Mouse (Mus musculus): ENCODE measurements around the gene Taf1. TPM values are rescaled to one million over a fixed set of nuclear protein-coding genes. Genes with fewer than 3 reads are reported as not detected.
"Not testable (repeated sequence)": the region's sequence is repeated elsewhere in the genome, so short reads cannot be mapped to it uniquely, and the experiment has no call there.

Taf1 gene
- total RNA-seq (2014; rRNA removed) (20.0 and 20.7 TPM in 2 replicates), polyA plus RNA-seq (2015; fragmentation: Nextera tagmentation; extraction: Ambion mirVana) (12.5 and 13.4 TPM in 2 replicates)

GRCm38 (mm10) chrX:101532347-101533221, at the start of gene Taf1:
Taf1 (plus strand) TSS chrX:101532734.
- no peaks in the 10 kb centered on the region for H3K4me1 ChIP-seq (ENCODE audit: insufficient read depth, low read length)
- 27% methylated on average over 47 of the region's 47 CpGs for WGBS
- peak within 1 kb of the TSS; percentile 61 for H3K9ac ChIP-seq (replicated peaks; ENCODE audit: low read length)
- no peaks in the 10 kb centered on the region for H3K9me3 ChIP-seq (ENCODE audit: low read length)
- H3K27ac ChIP-seq = peak within 1 kb of the TSS; percentile 79
- H3K27me3 ChIP-seq (ENCODE audit: insufficient read depth, low read length) = no peaks in the 10 kb centered on the region
- H3K4me2 ChIP-seq (ENCODE audit: low read depth, low read length) = peak within 1 kb of the TSS; percentile 57
- DNase-seq (ENCODE audit: low spot score) = peak; percentile 95
- no peaks in the 10 kb centered on the region; the same call in 1 of the 2 replicates for H3K36me3 ChIP-seq (ENCODE audit: insufficient read depth, low read length)
- no peak for TF ChIP-seq CTCF (IDR thresholded peaks at IDR 0.05; ENCODE audit: low read depth)
- H3K4me3 ChIP-seq (ENCODE audit: low read length) = peak within 1 kb of the TSS; percentile 55
- ATAC-seq = peak; percentile 99

DNA sequence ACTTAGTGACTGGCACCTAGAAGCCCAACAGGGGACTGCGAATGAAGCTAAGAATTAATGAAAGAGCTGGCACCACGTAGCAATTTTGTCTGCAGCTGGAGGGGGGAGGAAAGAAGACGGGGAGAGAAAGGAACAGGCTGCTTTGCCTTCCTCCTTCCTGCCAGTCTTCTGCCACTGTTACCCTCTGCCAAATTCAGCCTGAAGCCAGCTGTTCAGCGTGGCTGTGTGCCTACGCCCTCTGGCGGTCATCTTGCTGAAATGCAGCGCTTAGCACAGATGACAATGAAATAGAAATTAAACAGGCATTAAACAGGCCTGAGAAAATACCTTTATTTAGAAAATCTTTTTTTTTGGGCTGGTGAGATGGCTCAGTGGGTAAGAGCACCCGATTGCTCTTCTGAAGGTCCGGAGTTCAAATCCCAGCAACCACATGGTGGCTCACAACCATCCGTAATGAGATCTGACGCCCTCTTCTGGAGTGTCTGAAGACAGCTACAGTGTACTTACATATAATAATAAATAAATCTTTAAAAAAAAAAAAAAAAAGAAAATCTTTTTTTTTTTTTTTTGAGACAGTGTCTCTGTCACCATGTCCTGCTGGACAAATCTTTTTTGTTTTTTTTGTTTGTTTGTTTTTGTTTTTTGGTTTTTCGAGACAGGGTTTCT, 45.9 kb upstream of the Taf1 start:
- peak; percentile 74 for DNase-seq (ENCODE audit: low spot score)
- WGBS = 28% methylated on average over 10 of the region's 12 CpGs
- H3K36me3 ChIP-seq (ENCODE audit: insufficient read depth, low read length); H3K4me1 ChIP-seq (ENCODE audit: insufficient read depth, low read length); H3K4me2 ChIP-seq (ENCODE audit: low read depth, low read length); H3K9me3 ChIP-seq (ENCODE audit: low read length); H3K4me3 ChIP-seq (ENCODE audit: low read length); H3K27me3 ChIP-seq (ENCODE audit: insufficient read depth, low read length); H3K9ac ChIP-seq (replicated peaks; ENCODE audit: low read length); H3K27ac ChIP-seq: not testable (repeated sequence)
- peak; percentile 81 for TF ChIP-seq CTCF (IDR thresholded peaks at IDR 0.05; ENCODE audit: low read depth)
- peak; percentile 83 for ATAC-seq

DNA sequence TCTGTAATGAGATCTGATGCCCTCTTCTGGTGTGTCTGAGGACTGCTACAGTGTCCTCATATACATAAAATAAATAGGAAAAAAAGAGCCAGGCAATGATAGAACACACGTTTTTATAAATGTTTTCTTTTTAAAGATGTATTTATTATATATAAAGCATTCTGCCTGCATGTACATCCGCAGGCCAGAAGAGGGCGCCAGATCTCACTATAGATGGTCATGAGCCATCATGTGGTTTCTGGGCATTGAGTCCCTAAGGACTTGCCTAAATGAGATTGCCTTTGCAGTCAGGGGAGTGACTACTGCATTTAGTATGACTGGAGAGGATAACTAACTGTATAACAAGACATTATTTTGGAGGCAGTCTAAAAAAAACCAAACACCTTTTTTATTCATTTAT, 27.9 kb upstream of the Taf1 start:
- Histone ChIP-seq H3K36me3 (ENCODE audit: insufficient read depth, low read length) (no peaks in the 10 kb centered on the region), H3K4me2 (ENCODE audit: low read depth, low read length) (no peak overlapping the region), H3K9ac (replicated peaks; ENCODE audit: low read length) (no peak overlapping the region), H3K27me3 (ENCODE audit: insufficient read depth, low read length) (no peaks in the 10 kb centered on the region), H3K27ac (no peak overlapping the region), H3K4me1 (ENCODE audit: insufficient read depth, low read length) (no peaks in the 10 kb centered on the region), H3K9me3 (ENCODE audit: low read length) (no peaks in the 10 kb centered on the region), H3K4me3 (ENCODE audit: low read length) (no peak overlapping the region)
- peak; percentile 56 for TF ChIP-seq CTCF (IDR thresholded peaks at IDR 0.05; ENCODE audit: low read depth)
- peak; percentile 19 for DNase-seq (ENCODE audit: low spot score)
- ATAC-seq = no peak
- 16% methylated on average over 3 of the region's 3 CpGs for WGBS

GRCm38 (mm10) chrX:101515710-101516109, 16.8 kb upstream of the Taf1 start:
- Histone ChIP-seq H3K27me3 (ENCODE audit: insufficient read depth, low read length) (no peaks in the 10 kb centered on the region), H3K36me3 (ENCODE audit: insufficient read depth, low read length) (no peaks in the 10 kb centered on the region), H3K4me3 (ENCODE audit: low read length) (no peak overlapping the region), H3K4me2 (ENCODE audit: low read depth, low read length) (no peak overlapping the region), H3K4me1 (ENCODE audit: insufficient read depth, low read length) (no peaks in the 10 kb centered on the region), H3K9ac (replicated peaks; ENCODE audit: low read length) (no peak overlapping the region), H3K9me3 (ENCODE audit: low read length) (no peaks in the 10 kb centered on the region), H3K27ac (no peak overlapping the region)
- 12% methylated on average over 2 of the region's 2 CpGs for WGBS
- ATAC-seq (no peak), DNase-seq (ENCODE audit: low spot score) (peak; percentile 44)
- peak; percentile 55 for TF ChIP-seq CTCF (IDR thresholded peaks at IDR 0.05; ENCODE audit: low read depth)

DNA sequence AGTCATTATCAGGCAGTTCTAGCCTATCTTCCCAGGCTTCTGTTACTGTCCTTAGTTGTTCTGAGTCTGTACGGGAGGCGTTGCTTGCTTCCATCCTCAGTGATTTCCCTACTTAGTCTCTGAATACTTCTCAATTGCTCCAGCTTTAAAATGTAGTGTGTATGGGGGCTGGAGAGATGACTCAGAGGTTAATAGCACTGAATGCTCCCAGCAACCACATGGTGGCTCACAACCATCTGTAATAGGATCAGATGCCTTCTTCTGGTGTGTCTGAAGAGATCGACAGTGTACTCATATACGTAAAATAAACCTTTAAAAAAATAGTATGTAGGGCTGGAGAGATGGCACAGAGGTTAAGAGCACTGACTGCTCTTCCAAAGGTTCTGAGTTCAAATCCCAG, 14.5 kb upstream of the Taf1 start:
- H3K9me3 ChIP-seq (ENCODE audit: low read length) = no peaks in the 10 kb centered on the region
- ATAC-seq (no peak), DNase-seq (ENCODE audit: low spot score) (no peak)
- H3K36me3 ChIP-seq (ENCODE audit: insufficient read depth, low read length) = no peaks in the 10 kb centered on the region
- H3K27ac ChIP-seq = no peak overlapping the region
- no peaks in the 10 kb centered on the region for H3K27me3 ChIP-seq (ENCODE audit: insufficient read depth, low read length)
- WGBS = 93% methylated on average over 4 of the region's 4 CpGs
- TF ChIP-seq CTCF (IDR thresholded peaks at IDR 0.05; ENCODE audit: low read depth) = no peak
- no peaks in the 10 kb centered on the region for H3K4me1 ChIP-seq (ENCODE audit: insufficient read depth, low read length)
- H3K4me2 ChIP-seq (ENCODE audit: low read depth, low read length) = no peak overlapping the region
- H3K4me3 ChIP-seq (ENCODE audit: low read length) = no peak overlapping the region
- no peak overlapping the region for H3K9ac ChIP-seq (replicated peaks; ENCODE audit: low read length)

DNA sequence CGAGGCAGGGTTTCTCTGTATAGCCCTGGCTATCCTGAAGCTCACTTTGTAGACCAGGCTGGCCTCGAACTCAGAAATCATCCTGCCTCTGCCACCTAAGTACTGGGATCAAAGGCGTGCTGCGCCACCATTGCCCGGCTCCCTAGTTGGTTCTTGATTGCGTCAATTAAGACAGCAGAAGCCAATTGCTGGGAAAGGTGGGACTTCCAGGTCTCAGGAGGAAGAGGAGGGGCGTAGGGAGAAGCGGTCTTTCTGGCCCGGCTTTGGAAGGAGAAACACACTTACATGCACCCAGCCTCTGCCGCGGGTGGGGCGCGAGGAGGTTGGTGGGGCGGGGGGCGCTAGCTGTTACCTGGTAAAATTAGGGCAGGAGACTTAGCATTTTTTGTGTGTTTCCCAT, 10.5 kb upstream of the Taf1 start:
- no peaks in the 10 kb centered on the region for H3K4me1 ChIP-seq (ENCODE audit: insufficient read depth, low read length)
- no peak overlapping the region for H3K4me3 ChIP-seq (ENCODE audit: low read length)
- no peak for ATAC-seq
- H3K27ac ChIP-seq = no peak overlapping the region
- H3K4me2 ChIP-seq (ENCODE audit: low read depth, low read length) = no peak overlapping the region
- WGBS = 82% methylated on average over 15 of the region's 15 CpGs
- no peak overlapping the region for H3K9ac ChIP-seq (replicated peaks; ENCODE audit: low read length)
- TF ChIP-seq CTCF (IDR thresholded peaks at IDR 0.05; ENCODE audit: low read depth) = no peak
- no peaks in the 10 kb centered on the region for H3K27me3 ChIP-seq (ENCODE audit: insufficient read depth, low read length)
- no peaks in the 10 kb centered on the region for H3K9me3 ChIP-seq (ENCODE audit: low read length)
- no peak for DNase-seq (ENCODE audit: low spot score)
- H3K36me3 ChIP-seq (ENCODE audit: insufficient read depth, low read length) = no peaks in the 10 kb centered on the region

Measured in hindbrain, postnatal 0 days (tissue).